Mouse (Mus musculus) layer of hippocampus, adult 8-10 months (tissue): ENCODE measurements around the gene Sh2d6. TPM values are rescaled to one million over a fixed set of nuclear protein-coding genes. Genes with fewer than 3 reads are reported as not detected.
"Not testable (repeated sequence)": the region's sequence is repeated elsewhere in the genome, so short reads cannot be mapped to it uniquely, and the experiment has no call there.

Source experiments
- DNase-seq, 2 experiments: peaks; one replicate each; pipeline ENCODE4 v3.0.0; 2022; ENCODE audit warnings: low spot score in 2 of 2
- total RNA-seq, 4 experiments: library from RNA; stranded (reverse); gene quantifications; 2 replicates each; pipeline ENCODE4 v1.2.4; 2022

Gene Sh2d6
- total RNA-seq, 4 experiments from 2014 or later: 0.47 to 1.8 (median 1.3) TPM

DNA sequence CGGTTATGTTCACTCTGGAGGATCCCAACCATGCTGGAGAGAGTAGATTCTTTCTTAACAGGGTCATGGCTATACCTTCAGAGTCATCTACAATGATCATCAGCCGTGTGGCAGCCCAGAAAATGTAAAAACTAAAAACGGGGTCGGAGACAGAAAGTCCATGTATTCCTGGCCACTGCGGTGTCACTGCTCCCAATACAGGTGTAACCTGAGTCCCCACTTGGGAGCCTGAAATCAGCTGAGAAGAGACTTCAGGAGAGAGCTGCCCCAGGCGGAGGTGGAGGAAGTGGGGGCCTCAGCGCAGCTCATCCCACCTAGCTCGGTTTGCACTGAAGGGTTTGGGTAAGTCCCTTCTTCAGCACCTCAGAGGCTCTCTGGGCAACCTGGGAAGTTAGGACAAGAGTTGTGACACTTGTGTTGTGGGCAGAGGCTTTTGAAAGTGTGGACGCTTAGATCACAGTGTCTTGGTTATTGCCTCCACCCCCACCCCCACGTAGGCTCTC is 16.5 kb upstream of the Sh2d6 start:
- no peak for DNase-seq

DNA sequence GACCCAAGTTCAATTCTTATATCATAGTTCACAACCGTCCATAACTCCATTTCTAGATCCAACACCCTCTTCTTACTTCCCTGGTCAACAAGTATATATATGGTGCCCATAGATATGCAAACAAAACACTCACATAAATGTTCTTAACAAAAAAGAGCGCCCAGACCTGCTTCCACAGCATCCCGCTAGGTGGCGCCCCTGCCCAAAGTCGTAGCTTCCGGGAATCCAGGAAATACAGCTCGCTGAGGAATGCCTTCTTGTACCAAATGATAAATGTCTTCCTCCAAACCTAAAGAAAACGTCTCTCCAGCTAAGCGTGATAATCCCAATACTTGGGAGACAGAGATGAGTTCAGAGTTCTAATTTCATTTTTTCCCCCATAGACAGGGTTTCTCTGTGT is 13.7 kb upstream of the Sh2d6 start:
- DNase-seq: peak in 1 of 2 experiments; percentile 79

DNA sequence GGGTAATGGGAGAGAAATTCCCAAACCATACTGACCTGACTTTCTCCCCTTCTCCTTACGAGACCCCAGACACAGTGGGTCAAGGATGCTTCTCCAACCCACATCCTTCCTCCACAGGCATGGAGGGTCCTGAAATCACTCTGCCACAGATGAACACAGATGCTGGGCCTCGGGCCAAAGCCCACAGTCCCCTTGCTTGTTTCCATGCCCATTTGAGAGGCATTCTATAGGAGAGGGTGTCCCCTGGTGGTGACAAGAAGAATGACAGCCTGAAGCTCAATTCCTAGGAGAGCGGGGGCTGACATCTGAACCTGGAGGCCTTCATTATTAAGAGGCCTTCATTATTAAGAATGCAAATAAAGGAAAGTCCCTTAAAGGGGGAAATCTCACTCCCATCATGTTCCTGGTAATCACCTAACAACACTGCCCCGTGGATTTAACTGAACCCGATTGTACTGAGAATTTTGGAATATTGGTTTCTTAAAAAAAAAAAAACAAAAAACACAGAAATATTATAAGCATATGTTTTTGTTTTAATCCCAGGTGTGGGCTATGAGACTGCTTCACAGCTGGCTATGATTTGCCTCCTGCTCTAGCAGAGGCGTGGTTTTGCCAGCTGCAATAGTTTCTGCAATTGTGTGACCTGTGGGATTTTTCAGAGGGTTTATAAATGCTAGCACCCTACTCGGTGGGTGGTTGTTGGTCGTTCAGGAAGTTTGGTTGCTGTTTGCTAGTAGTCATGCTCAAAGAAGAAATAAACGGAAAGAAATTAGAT is 12.7 kb upstream of the Sh2d6 start:
- DNase-seq: peak; percentile 63 to 67

GRCm38 (mm10) chr6:72533555-72533954 is 12.0 kb upstream of the Sh2d6 start:
- not testable (repeated sequence) for DNase-seq

- no peak for DNase-seq
Measured at GRCm38 (mm10) chr6:72532580-72532979, 11.1 kb upstream of the Sh2d6 start.

GRCm38 (mm10) chr6:72528410-72529151 is 7.1 kb upstream of the Sh2d6 start:
- no peak for DNase-seq

GRCm38 (mm10) chr6:72527070-72527469 is 5.6 kb upstream of the Sh2d6 start:
- DNase-seq: no peak

DNA sequence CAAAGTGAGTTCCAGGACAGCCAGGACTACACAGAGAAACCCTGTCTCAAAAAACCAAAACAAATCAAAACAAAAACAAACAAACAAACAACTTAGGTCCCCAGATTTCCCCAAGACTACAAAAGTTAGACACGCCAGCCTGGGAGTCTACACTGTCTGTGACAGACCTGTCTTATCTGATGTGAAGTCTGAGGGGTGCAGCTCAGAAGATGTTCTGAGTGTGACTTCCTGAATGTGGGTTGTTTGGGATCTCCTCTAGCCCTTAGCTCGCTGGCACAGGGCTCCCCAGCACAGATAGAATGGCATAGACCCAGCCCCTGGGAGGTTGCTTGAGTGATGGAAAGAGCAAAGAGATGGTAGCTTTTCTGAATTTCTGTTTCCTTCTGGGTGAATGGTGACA is 2.7 kb upstream of the Sh2d6 start:
- no peak for DNase-seq

GRCm38 (mm10) chr6:72523222-72523621 is 1.7 kb upstream of the Sh2d6 start:
- DNase-seq: no peak

DNA sequence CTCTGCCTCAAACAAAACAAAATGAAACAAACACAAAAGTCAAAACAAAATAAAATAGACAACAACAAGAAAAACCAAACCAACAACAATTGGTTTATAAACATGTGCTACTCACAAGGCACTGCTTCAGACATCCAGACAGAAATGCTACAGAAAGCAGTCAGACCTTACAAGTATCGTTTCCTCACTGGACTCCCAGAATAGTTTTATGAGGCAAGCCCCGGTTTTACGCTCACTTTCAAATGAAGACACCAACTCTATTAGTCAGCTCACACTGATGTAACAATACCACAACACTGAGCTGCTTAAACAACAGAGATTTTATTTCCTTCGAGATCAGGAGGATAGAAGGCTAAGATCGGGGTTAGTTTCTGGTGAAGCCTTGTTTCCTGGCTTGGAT is 781 bp upstream of the Sh2d6 start:
- no peak for DNase-seq

- DNase-seq: no peak
Measured at GRCm38 (mm10) chr6:72520904-72521303, 603 bp downstream of the Sh2d6 start.

DNA sequence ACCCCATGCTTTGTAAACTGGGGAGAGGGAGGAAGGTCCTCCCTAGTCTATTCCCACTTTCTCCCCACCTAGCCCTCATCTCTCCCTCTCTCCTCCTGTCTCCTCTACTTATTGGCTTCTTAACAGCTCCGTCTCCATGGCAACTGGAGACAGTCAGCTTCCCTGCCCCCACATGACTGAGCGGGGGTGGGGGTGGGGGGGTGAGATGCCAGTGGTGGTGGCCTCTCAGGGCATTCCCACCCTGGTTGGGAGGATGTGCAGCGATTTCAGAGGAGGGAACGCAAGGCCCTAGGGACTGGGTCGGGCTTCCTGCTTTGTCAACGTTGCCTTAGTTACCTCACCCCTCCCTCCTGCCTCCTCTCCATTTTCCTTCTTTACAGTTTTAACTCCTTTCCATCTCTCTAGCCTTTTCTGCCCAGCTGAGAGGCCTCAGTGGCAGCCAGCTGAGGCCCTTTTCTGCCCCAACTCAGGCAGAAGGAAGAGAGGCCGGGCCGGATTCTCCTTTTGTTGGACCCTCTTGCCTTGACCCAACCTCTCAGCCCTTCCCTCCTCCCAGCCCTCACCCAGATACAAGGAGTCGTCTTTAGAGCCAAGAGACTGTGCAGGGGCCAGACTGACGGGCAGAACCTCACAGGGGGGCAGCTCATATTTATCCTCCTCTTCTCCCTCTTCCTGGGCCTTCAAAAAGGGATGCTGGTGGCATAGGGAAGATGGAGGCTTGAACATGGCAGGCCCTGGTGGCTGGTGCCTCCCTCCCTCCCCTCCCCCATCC is 1.4 kb downstream of the Sh2d6 start:
- DNase-seq: no peak

DNA sequence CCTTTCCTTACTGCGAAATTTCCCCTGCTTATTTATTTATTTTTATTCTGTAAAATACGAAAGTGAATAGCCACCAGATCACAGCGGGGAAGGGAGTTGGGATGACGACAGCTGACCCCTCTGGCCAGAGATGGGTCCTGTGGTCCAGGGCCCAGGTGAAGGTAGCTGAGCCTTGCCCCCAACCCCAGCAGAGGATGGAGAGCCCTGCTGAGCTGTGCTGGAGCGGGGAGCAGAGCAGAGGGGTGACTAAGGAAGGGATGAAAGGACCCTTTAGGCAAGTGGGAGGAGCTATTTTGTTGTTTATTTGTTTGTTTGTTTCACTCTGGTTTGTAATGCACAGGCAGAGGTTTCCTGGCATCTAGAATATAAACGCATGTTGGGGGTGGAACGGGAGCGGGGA is 2.2 kb downstream of the Sh2d6 start:
- no peak for DNase-seq

GRCm38 (mm10) chr6:72518842-72519241 is 2.7 kb downstream of the Sh2d6 start:
- DNase-seq: no peak

DNA sequence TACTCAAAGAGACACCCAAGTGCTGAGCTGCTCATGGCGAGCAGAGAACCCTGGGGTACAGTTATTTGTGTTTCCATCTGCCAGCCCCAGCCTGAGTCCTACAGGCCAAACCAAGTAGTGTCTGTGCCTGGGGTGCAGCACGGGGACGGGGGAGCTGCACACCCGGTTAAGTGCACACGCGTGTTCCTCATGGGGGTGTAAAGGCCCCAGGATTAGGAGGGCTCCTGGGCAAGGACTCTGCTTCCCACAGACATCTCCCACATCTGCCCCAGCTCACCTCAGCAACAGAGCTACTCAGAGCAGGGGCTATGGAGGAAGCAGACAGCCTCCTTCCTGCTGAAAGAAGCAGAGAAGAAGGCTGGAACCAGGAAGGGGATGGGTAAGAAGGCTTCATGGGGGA is 5.9 kb downstream of the Sh2d6 start:
- DNase-seq: no peak

- DNase-seq: no peak
Measured at GRCm38 (mm10) chr6:72513071-72513440, 8.5 kb downstream of the Sh2d6 start.

DNA sequence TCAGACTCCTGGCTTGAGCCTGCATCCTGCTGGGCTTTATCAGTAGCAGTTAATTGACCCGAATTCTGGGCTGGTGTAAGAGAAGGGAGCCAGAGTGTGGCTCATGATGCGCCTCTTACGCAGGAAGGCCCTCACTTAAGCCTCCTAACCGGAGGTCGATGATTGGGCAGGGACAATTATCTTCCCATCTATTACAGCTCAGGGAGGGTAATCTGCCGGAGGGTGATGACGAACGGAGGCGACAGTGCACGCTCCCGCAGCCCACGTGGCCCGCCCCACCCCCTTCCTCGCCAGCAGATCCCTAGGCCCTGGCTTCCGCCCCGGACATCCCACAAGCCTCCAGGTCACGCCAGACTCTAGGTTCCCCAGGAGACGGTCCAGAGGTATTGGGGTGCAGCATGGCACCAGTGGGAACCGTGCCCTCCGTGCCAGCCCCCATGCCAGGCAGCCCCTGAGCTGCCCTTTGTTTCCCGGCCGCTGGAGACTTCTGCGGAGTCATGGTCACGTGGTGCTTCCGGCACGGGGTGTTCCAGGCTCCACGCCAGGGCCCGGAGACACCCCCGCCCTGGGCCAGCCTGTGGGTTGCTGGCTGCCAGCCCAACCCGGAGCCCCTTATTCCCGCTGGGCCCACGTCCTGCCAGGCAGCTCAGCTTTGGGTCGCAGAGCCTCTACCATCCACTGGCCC is 9.0 kb downstream of the Sh2d6 start:
- peak; percentile 90 to 93 for DNase-seq

DNA sequence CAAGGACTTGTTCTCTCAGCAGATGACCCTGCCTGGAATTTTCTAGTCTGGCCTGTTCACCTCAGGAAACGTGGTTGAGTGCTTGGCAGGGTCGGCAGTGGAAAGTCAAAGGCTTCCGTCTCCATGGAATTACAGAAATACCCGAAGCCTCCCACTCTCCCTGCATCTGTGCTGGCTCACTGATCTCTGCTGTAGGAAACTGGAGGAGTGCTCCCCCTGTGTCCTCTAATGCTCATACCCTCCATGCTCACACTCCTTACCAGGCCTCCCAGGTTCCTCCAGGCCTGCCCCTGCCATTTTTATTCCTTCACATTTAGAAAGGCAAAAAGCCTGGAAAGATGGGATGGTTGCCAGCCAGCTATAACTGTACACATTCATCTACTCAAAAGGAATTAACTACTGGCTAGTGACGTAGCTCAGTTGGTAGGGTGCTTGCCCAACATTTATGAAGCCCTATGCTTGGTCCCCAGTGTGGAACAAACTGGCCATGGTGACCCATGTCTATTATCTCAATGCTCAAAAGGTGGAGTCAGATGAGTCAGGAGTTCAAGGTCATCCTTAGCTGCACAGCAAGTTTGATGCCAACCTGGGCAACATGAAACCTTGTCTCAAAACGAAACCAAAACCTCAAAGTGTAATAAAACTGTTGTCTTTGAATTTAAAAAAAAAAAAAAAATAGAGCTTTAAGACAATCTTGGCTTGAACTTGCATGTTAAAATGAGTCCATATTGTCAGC is 10.7 kb downstream of the Sh2d6 start:
- DNase-seq: no peak

DNA sequence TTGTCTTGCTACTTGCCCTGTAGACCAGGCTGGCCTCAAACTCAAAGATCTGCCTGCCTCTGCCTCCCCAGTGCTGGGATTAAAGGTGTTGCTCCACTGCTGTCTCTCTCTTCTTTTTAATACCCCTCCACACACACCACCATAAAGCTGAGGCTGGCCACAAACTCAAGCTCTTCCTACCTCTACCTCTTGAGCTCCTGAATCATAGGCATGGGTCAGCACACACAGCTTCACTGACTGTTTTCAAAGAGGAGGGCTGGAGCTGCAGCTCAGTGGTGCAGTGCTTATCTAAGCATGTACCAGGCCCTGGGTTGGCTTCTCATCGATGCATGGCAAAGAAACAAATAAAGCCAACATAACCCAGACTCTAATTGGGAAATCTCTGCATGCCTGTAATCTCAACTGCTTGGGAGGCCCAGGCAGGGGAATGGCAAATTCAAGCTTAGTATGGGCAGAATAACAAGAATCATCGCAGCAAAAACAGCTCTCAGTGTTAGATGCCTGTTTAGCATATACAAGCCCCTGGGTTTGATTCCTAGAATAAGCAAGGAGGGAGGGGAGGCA is 11.6 kb downstream of the Sh2d6 start:
- DNase-seq: no peak

DNA sequence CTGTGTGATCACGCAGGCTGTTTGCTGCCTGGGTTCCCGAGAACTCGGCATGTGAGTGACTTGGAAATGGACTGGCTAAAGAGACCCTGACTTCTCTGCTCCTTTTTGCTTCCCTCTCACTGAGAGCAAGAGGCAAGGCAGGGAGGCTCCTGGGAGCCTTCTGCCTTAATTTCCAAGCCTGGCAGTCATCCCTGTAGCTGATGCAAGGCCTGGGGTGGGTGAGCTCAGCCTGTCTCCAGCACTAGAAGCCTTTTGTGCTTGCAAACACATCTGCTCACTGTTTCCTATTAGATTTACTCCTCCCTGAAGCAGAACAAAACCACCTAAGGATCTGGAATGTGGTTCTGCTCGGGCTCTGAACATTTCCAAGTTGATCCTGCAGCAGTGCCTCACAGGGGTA is 12.9 kb downstream of the Sh2d6 start:
- no peak for DNase-seq
